ENCODE assay signal across 9 mouse cellular contexts in genomic region chr8:61247270-61248025, GRCm38 (mm10). TPM values are rescaled to one million over a fixed set of nuclear protein-coding genes. Genes with fewer than 3 reads are reported as not detected.
A peak's percentile ranks its signal among the peaks of the same experiment; 100 is the strongest.
DNase-seq lines count a peak whose midpoint lies in the region; ATAC-seq and TF ChIP-seq lines count a peak whose summit lies in the region.
"Had no signal": no experiment of that assay in that cellular context is flagged by ENCODE, and none has a peak within 500 bp of the region (broad histone marks: within the 10 kb centered on the region; RNA-seq: fewer than 3 reads in every experiment).

No protein-coding gene starts in this region.

- no peak overlapping the region for H3K4me3 ChIP-seq in kidney, embryonic 14.5 days (ENCODE audit: low read length)
- H3K4me3 ChIP-seq in kidney, adult 2 months (ENCODE audit: insufficient read depth, low read depth, low read length): no peak overlapping the region
- no peak overlapping the region for H3K4me3 ChIP-seq in embryonic facial prominence, embryonic 15.5 days (replicated peaks)
- no peak overlapping the region for H3K4me3 ChIP-seq in midbrain, embryonic 15.5 days
- H3K4me3 ChIP-seq: megakaryocyte, embryonic 14.5 days had no signal

- H3K9ac ChIP-seq in kidney, embryonic 14.5 days (ENCODE audit: low read depth, low read length): no peak overlapping the region
- no peak overlapping the region for H3K9ac ChIP-seq in embryonic facial prominence, embryonic 15.5 days
- H3K9ac ChIP-seq in midbrain, embryonic 15.5 days: no peak overlapping the region

- ATAC-seq in kidney, embryonic 14.5 days (ENCODE audit: low FRiP score, low TSS enrichment): peak; percentile 63
- peak; percentile 47 for ATAC-seq in embryonic facial prominence, embryonic 15.5 days (ENCODE audit: insufficient number of reproducible peaks, low FRiP score, low TSS enrichment, low read depth)
- ATAC-seq in midbrain, embryonic 15.5 days (replicated peaks): peak; percentile 63; the same call in 1 of the 2 replicates

- no peak for TF ChIP-seq CTCF in kidney, adult 2 months (conservative IDR thresholded peaks at IDR 0.05; ENCODE audit: insufficient read depth, insufficient read length, low read depth, low read length)

- no peak overlapping the region for H3K4me2 ChIP-seq in kidney, embryonic 14.5 days (replicated peaks; ENCODE audit: low read depth, low read length)
- H3K4me2 ChIP-seq in embryonic facial prominence, embryonic 15.5 days (replicated peaks): no peak overlapping the region
- H3K4me2 ChIP-seq in midbrain, embryonic 15.5 days: no peak overlapping the region

- TF ChIP-seq POLR2A in kidney, adult 2 months (IDR thresholded peaks at IDR 0.05; ENCODE audit: low read depth, low read length): no peak

- DNase-seq in kidney, adult 2 months: no peak
- peak; percentile 43 for DNase-seq in heart, postnatal 4 days
- no peak for DNase-seq in right cerebral cortex, postnatal 4 days
- no peak for DNase-seq in cerebellum, adult 8-10 months
- DNase-seq in ovary, postnatal 14 days (ENCODE audit: low spot score): no peak

- H3K27me3 ChIP-seq in kidney, embryonic 14.5 days (ENCODE audit: control insufficient read depth, insufficient read depth, low read length): no peaks in the 10 kb centered on the region
- no peaks in the 10 kb centered on the region for H3K27me3 ChIP-seq in kidney, adult 2 months (replicated peaks; ENCODE audit: control insufficient read depth, insufficient read depth, low read length)
- H3K27me3 ChIP-seq in embryonic facial prominence, embryonic 15.5 days: no peaks in the 10 kb centered on the region
- H3K27me3 ChIP-seq in midbrain, embryonic 15.5 days (replicated peaks): no peaks in the 10 kb centered on the region
- H3K27me3 ChIP-seq: megakaryocyte, embryonic 14.5 days had no signal

- H3K4me1 ChIP-seq in kidney, embryonic 14.5 days (ENCODE audit: control insufficient read depth, insufficient read depth, low read length): no peaks in the 10 kb centered on the region
- peaks cover 11% of the 10 kb centered on the region for H3K4me1 ChIP-seq in kidney, adult 2 months (ENCODE audit: control insufficient read depth, insufficient read depth, low read length)
- H3K4me1 ChIP-seq in embryonic facial prominence, embryonic 15.5 days: no peaks in the 10 kb centered on the region
- H3K4me1 ChIP-seq in midbrain, embryonic 15.5 days: 0 out of 2 replicates have a peak, but pooled peaks cover 4% of the 10 kb centered on the region
- H3K4me1 ChIP-seq: megakaryocyte, embryonic 14.5 days had no signal

- no peaks in the 10 kb centered on the region; the same call in 1 of the 2 replicates for H3K36me3 ChIP-seq in kidney, embryonic 14.5 days (ENCODE audit: control insufficient read depth, insufficient read depth, low read length)
- H3K36me3 ChIP-seq in kidney, adult 2 months (ENCODE audit: control insufficient read depth, insufficient read depth, low read length): no peaks in the 10 kb centered on the region
- H3K36me3 ChIP-seq in embryonic facial prominence, embryonic 15.5 days: peaks cover 7% of the 10 kb centered on the region; the same call in 1 of the 2 replicates
- H3K36me3 ChIP-seq in midbrain, embryonic 15.5 days (replicated peaks): no peaks in the 10 kb centered on the region

- peaks cover 6% of the 10 kb centered on the region; the same call in 1 of the 2 replicates for H3K9me3 ChIP-seq in kidney, embryonic 14.5 days (ENCODE audit: control insufficient read depth, low read length)
- H3K9me3 ChIP-seq in embryonic facial prominence, embryonic 15.5 days (replicated peaks): 0 out of 2 replicates have a peak, but pooled peaks cover 3% of the 10 kb centered on the region
- no peaks in the 10 kb centered on the region for H3K9me3 ChIP-seq in midbrain, embryonic 15.5 days

- 63% methylated on average over 13 of the region's 13 CpGs for WGBS in kidney, embryonic 14.5 days
- WGBS in kidney, adult 2 months: 55% methylated on average over 13 of the region's 13 CpGs
- WGBS in embryonic facial prominence, embryonic 15.5 days: 59% methylated on average over 13 of the region's 13 CpGs
- 44% methylated on average over 13 of the region's 13 CpGs for WGBS in midbrain, embryonic 15.5 days

- H3K27ac ChIP-seq in kidney, embryonic 14.5 days (ENCODE audit: low read depth, low read length): no peak overlapping the region
- no peak overlapping the region for H3K27ac ChIP-seq in kidney, adult 2 months (ENCODE audit: insufficient read depth, low read depth, low read length)
- H3K27ac ChIP-seq in embryonic facial prominence, embryonic 15.5 days (replicated peaks): no peak overlapping the region
- no peak overlapping the region for H3K27ac ChIP-seq in midbrain, embryonic 15.5 days

RNA-seq across cellular contexts. Expression of gene Sh3rf1, which starts 23.8 kb away (rescaled TPM):
- 19.7 and 25.9 TPM in 2 replicates for polyA plus RNA-seq in kidney, embryonic 14.5 days (2014; fragmentation: Nextera tagmentation; extraction: Ambion mirVana)
- 14.4 and 15.3 TPM in 2 replicates for polyA plus RNA-seq in kidney, adult 2 months (2012; rRNA removed)
- 12.2 and 13.0 TPM in 2 replicates for polyA plus RNA-seq in embryonic facial prominence, embryonic 15.5 days (2015; fragmentation: Nextera tagmentation; extraction: Ambion mirVana)
- total RNA-seq in heart, postnatal 4 days (2021): 10 to 100 TPM; 10.1 to 11.3 TPM
- 29.9 and 30.7 TPM in 2 replicates for polyA plus RNA-seq in midbrain, embryonic 15.5 days (2015; fragmentation: Nextera tagmentation; extraction: Ambion mirVana)
